Mouse (Mus musculus) myocyte (in vitro differentiated cells): ENCODE measurements around the gene Gm20388.

Experiments
- CEBPB ChIP-seq: IDR thresholded peaks from 2 replicates; pipeline ENCODE4 v1.6.1; 2011; ENCODE audit warnings: mild to moderate bottlenecking, moderate library complexity; ENCODE audit not compliant: poor library complexity, insufficient read depth, severe bottlenecking
- E2F4 ChIP-seq: IDR thresholded peaks from one replicate; pipeline ENCODE4 v1.6.1; 2011; ENCODE audit warnings: mild to moderate bottlenecking, control low read depth, moderate library complexity; ENCODE audit not compliant: insufficient read depth
- MAX ChIP-seq: IDR thresholded peaks from one replicate; pipeline ENCODE4 v1.6.1; 2011; ENCODE audit warnings: low read depth, mild to moderate bottlenecking, control low read depth
- MYOD1 ChIP-seq, 3 experiments: IDR thresholded peaks; one replicate each; pipeline ENCODE4 v1.6.1; 2011; ENCODE audit warnings: control low read depth in 2 of 3, low read depth in 2 of 3, mild to moderate bottlenecking in 2 of 3, moderate library complexity in 1 of 3; ENCODE audit not compliant: insufficient read length in 2 of 3, control insufficient read depth in 1 of 3
- MYOG ChIP-seq, 3 experiments: IDR thresholded peaks; one replicate each; pipeline ENCODE4 v1.6.1; 2011; ENCODE audit warnings: control low read depth in 2 of 3, low read depth in 2 of 3, mild to moderate bottlenecking in 2 of 3; ENCODE audit not compliant: insufficient read length in 2 of 3, control insufficient read depth in 1 of 3, insufficient read depth in 1 of 3
- POLR2A ChIP-seq: IDR thresholded peaks from one replicate; pipeline ENCODE4 v1.6.1; 2011; ENCODE audit warnings: low read depth, mild to moderate bottlenecking, control low read depth, moderate library complexity; ENCODE audit not compliant: insufficient read length
- POLR2AphosphoS2 ChIP-seq: IDR thresholded peaks from one replicate; pipeline ENCODE4 v1.6.1; 2011; ENCODE audit warnings: low read depth, control low read depth; ENCODE audit not compliant: insufficient read length
- REST ChIP-seq: IDR thresholded peaks from one replicate; pipeline ENCODE4 v1.6.1; 2011; ENCODE audit warnings: mild to moderate bottlenecking, control low read depth, moderate library complexity; ENCODE audit not compliant: insufficient read depth, insufficient read length
- SRF ChIP-seq: IDR thresholded peaks from one replicate; pipeline ENCODE4 v1.6.1; 2011; ENCODE audit warnings: low read depth; ENCODE audit not compliant: control insufficient read depth, insufficient read length
- TCF12 ChIP-seq: IDR thresholded peaks from one replicate; pipeline ENCODE4 v1.6.1; 2011; ENCODE audit warnings: mild to moderate bottlenecking, control low read depth; ENCODE audit not compliant: poor library complexity, insufficient read depth, severe bottlenecking
- TCF3 ChIP-seq: IDR thresholded peaks from one replicate; pipeline ENCODE4 v1.6.1; 2011; ENCODE audit warnings: low read depth, control low read depth; ENCODE audit not compliant: insufficient read length
- USF1 ChIP-seq: IDR thresholded peaks from one replicate; pipeline ENCODE4 v1.6.1; 2011; ENCODE audit warnings: low read depth, mild to moderate bottlenecking, control low read depth, moderate library complexity

DNA sequence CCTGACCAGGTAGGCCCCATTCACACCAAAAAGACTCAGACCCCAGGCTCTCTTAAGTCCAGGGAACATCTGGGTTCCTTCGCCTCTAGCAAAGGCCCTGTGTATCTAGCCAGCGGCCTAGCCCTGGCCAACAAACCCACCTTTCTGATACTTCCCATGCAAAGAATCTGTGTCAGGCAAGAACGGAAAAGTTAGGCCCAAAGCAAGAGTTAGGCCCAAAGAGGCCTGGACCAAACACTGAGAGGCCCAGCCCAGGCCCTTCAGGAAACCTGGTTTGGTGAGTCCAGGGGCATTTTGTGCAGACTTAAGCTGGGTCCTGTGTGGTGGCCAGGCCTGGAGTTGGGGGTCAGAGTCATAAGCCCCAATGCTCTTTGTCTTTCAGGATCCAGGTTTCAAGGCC is 1174.9 kb downstream of the Gm20388 start:
- TF ChIP-seq POLR2A (no peak), USF1 (no peak), REST (no peak), POLR2AphosphoS2 (no peak), TCF3 (no peak), MYOD1 (IDR thresholded peaks at IDR 0.05; ENCODE audit: control insufficient read depth in 1 of 3, insufficient read length in 2 of 3, low read depth in 2 of 3) (no peak), MAX (no peak), TCF12 (no peak), SRF (no peak), MYOG (IDR thresholded peaks at IDR 0.05; ENCODE audit: control insufficient read depth in 1 of 3, insufficient read depth in 1 of 3, insufficient read length in 2 of 3, low read depth in 2 of 3) (no peak), CEBPB (no peak), E2F4 (no peak)
